Mouse (Mus musculus): ENCODE results near the gene Fth1.
"Not testable (repeated sequence)": the region's sequence is repeated elsewhere in the genome, so short reads cannot be mapped to it uniquely, and the experiment has no call there.

The Fth1 gene

GRCm38 (mm10) chr19:9980258-9980657 is at the start of gene Fth1:
Fth1 (plus strand) TSS chr19:9980598.
- DNase-seq (ENCODE audit: low spot score), result no peak

GRCm38 (mm10) chr19:9931167-9931607 is 49.2 kb upstream of the Fth1 start:
- DNase-seq (ENCODE audit: low spot score), result not testable (repeated sequence)

- no peak for DNase-seq (ENCODE audit: low spot score)
Measured at GRCm38 (mm10) chr19:9933908-9934307, 46.5 kb upstream of the Fth1 start.

DNA sequence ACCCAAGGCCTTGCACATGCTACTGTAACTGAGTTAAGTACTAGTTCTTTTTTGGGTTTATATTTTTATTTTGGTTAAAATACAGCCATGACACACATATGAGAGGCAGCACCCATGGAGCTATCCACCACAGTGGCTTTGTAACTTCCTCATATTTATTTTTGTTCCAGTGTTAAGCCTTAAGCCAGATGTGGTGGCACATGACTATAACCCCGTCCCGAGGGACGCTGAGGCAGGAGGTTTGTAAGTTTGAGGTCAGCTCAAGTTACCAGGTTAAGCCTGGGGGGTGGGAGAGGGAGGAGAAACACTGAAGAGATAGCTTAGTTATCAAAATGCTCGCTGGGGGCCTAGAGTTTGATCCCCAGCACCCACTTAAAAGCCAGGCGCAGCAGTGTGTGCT is 43.8 kb upstream of the Fth1 start:
- DNase-seq (ENCODE audit: low spot score), result no peak

DNA sequence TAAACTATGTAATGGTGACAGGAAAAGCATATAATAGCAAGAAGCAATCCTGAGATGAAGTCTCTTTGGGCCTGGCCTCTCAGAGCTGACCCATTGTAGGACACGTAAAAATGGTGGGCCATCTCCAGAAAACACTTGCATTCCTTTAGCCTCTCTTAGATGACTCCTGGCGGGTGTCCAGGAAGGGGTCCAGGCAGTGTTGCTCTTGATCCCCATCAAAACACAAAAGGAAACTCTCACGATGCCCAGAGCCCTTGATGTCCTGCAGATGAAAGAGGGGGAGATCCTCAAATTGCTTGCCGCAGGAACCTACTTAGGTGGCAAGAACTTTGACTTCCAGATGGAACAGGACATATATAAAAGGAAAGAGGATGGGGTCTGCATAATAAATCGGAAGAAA is 43.0 kb upstream of the Fth1 start:
- no peak for DNase-seq (ENCODE audit: low spot score)

- DNase-seq (ENCODE audit: low spot score), result no peak
Measured at GRCm38 (mm10) chr19:9938156-9938823, 42.1 kb upstream of the Fth1 start.

DNA sequence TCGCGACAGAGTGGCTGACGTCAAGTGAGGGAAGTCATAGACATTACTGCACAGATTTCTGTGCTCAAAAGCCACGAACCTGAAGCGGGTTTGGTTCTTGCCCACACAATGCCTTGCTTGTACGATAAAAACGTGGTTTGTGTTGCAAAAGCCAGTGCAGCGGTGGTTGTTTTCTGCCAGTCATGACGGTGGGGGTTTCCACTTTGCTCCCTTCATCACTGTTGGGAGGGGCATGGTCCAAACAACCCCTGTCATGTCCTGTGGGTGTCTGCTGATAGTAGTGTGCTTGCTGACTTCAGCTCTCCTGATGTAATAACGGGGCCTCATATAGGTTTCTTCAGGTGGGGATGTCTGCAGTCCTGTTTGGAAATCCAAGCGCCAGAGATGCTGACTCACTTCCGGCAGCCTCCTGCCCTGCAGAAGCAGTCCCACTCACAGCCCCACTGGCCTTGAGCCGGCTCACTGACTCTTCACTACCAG is 41.5 kb upstream of the Fth1 start:
- no peak for DNase-seq (ENCODE audit: low spot score)

- DNase-seq (ENCODE audit: low spot score), result no peak
Measured at GRCm38 (mm10) chr19:9939841-9940240, 40.6 kb upstream of the Fth1 start.

- DNase-seq (ENCODE audit: low spot score), result no peak
Measured at GRCm38 (mm10) chr19:9940903-9941302, 39.5 kb upstream of the Fth1 start.

GRCm38 (mm10) chr19:9941809-9942208 is 38.6 kb upstream of the Fth1 start:
- no peak for DNase-seq (ENCODE audit: low spot score)

- DNase-seq (ENCODE audit: low spot score), result no peak
Measured at GRCm38 (mm10) chr19:9942539-9943533, 37.6 kb upstream of the Fth1 start.

DNA sequence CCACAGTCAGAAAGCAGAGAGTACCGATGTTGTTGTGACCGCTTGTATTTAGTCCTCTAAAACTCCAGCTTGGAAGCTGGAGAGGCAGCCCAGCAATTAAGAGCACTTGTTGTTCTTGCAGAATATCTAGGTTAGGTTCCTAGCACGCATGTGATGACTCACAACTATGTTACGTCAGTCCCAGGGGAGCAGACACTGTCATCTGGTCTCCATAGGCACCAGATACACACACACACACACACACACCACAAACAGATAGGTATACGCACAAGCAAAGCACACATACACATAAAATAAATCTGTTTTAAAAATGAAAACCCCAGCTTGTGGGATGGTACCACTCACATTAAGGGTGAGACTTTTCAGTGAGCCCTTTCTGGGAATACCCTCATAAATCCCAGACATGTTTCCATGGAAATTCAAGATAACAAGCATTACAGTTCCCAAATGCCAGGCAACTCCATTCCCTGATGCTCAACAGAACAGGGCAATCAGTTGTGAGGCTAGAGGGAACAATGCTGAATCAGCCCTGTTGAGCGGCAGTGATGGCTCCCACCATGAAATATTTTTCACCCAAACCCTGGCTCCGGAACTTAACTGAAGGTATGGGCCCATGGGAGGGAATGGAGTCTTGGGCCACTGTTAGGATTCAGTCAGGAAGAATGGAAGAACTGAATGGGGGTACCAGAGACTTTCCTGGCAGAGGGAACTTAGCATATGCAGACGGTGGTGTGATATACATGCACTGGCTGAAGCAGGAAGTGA is 34.4 kb upstream of the Fth1 start:
- no peak for DNase-seq (ENCODE audit: low spot score)

GRCm38 (mm10) chr19:9946986-9947385 is 33.4 kb upstream of the Fth1 start:
- no peak for DNase-seq (ENCODE audit: low spot score)

DNA sequence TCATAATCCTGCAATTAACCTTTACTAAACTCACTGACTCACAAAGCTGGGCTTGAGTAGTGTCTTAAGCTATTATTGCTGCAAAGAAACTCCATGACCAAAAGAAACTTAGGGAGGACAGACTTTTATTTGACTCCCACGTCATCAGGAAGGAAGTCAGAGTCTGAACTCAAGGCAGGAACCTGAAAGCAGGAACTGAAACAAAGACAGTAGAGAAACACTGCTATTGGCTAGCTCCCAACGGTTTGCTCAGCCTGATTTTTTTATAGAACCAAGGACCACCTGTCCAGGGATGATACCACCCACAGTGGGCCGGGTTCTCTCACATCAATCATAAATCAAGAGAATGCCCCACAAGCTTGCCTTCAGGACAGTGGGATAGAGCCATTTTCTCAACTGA is 28.0 kb upstream of the Fth1 start:
- DNase-seq (ENCODE audit: low spot score), result no peak

- no peak for DNase-seq (ENCODE audit: low spot score)
Measured at GRCm38 (mm10) chr19:9952912-9953311, 27.5 kb upstream of the Fth1 start.

GRCm38 (mm10) chr19:9954055-9954810 is 26.2 kb upstream of the Fth1 start:
- DNase-seq (ENCODE audit: low spot score), result peak; percentile 67

DNA sequence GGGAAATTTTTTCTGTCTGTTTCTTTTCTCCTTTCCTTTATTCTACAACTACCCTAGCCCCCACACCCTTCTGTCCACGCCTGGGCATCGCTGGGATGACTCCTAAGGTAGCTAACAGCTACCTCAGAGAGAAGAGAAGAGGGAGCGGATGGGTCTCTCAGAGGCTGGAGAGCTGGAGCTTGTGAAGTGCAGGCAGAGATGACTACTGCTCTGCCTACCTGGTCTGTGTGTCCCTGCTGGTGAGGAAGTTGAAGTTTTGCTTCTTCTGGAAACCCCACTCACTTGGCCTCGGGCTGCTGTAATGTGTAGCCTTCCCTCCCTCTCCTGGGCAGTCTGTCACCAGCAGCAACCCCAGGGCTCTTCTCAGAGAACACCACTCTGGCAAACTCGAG is 25.6 kb upstream of the Fth1 start:
- no peak for DNase-seq (ENCODE audit: low spot score)

GRCm38 (mm10) chr19:9955438-9955837 is 25.0 kb upstream of the Fth1 start:
- DNase-seq (ENCODE audit: low spot score), result no peak

GRCm38 (mm10) chr19:9956624-9957388 is 23.6 kb upstream of the Fth1 start:
- no peak for DNase-seq (ENCODE audit: low spot score)

DNA sequence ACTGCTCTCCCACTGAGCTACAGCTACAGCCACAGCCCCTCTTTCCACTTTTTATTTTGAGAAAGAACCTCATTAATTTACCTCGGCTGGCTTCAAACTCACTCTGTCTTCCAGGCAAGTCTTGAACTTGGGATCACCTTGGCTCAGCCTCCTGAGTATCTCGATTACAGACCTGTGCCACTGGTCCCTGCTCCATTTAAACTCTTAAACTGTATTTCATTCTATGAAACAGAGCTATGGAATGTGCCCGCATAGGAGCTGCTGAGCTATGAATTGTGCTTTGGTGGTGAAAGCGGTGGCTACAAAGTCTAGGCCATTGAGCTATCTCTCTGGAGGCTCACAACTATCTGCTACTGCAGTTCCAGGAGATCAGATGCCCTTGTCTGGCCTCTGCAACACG is 22.4 kb upstream of the Fth1 start:
- no peak for DNase-seq (ENCODE audit: low spot score)

GRCm38 (mm10) chr19:9960769-9961168 is 19.6 kb upstream of the Fth1 start:
- no peak for DNase-seq (ENCODE audit: low spot score)
